Mouse (Mus musculus) cerebellum, adult 18-20 months (tissue): ENCODE measurements around the gene Arhgap17.
A peak's percentile ranks its signal among the peaks of the same experiment; 100 is the strongest.

Experiments used
- DNase-seq, 2 experiments: peaks; one replicate each; pipeline ENCODE4 v3.0.0; 2021

Arhgap17 gene

DNA sequence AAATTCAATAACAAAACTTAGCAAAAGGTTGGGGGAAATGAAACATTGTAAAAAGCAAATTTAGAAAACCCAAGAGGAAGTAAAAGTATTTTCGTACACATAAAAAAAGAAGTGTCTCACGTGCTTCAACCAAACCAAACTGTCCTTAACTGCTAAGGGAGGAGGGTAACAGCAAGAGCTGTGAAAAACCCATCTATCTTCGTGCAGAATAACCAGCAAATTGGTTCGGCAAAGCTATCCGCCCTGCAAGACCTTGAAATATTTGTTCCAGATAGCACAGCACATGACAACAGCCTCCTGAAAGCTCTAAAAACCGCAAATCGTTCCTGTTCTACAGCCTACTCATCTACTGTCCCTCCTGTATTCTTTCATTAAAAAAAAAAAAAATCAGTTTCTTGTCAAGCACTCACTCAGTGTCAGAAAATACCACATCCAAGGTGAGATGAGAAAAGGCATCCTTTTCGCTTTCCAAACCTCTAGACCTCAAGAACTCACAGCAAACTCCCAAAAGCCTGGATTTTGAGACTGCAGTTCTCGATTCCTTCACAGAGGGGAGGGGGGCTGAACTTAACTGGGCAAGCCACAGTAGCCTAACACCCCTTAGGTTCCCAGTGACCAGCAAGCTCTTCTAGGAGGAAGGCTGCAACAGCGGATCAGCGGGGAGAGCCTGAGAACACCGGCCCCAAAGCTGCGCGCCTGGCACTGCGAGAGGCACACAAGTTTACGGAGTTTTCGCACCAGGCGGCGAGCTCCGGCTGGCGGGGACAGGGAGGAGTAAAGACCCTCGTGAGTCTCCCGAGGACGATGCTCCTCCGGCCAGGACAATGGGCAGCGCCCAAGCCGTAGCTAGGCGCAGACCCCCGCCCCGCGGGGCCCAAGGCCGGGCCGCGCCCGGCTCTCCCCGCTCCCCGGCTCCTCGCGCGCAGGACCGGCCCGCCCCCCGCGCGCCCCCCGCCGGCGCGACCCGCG is 653 bp downstream of the Arhgap17 start:
- peak in 1 of 2 experiments; percentile 61 for DNase-seq

DNA sequence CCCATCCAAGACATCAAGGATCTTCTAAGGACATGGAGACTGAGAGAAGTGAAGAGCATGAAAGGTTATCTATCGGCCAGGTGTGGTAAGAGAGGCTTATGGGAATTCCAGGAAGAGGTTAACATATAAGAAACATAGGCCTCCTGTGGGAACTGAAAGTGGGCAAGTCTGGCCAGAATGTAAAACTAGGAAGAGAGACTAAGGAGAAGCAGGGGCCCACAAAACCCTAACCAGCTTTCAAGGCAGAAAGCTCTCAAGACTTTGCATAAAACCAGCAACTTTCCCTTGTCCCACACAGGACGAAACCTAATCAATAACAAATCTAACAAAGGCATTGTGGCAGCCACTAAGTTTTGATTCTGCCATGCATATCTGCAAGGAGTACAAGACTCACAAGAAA is 1.5 kb downstream of the Arhgap17 start:
- no peak for DNase-seq

DNA sequence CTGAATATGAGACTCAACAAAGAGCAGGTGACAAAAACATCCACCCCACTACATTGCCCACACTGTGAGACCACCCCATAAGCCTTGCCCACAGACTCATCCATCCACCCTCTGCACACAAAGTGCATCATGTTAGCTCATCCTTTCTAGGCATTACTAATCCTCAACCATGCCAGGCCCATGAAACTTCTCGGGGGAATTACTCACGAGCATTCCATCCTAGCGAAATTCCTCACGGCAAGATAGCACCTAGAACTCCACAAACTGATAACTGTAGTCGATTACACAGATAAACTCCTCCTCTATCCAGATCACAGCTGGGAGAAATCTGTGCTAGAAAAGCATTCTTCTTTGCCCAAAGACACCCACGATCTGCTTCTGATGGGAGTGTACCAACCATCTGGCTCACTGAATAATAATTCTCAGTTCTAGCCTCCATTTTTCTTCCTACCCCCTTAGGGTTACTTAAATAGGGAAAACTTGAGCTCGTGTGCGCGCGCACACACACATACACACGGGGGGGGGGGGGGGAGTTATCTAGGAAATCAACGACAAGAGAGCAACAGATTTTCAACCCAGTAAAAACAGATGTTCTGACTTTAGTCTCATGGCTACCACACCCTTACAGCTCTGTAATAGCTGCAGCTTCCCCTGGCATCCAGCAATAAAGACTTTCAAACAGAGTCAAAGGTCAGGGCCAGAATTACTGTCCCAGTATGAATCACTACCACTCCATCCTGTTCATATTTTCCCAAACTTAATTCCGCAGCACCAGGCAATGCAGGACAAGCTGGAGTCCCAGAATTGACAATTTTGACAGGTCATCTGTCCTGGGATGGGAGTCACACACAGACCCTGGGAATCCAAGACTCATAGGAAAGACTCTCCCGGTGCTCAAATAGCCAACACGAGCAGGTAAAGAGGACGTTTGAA is 2.2 kb downstream of the Arhgap17 start:
- DNase-seq: no peak

DNA sequence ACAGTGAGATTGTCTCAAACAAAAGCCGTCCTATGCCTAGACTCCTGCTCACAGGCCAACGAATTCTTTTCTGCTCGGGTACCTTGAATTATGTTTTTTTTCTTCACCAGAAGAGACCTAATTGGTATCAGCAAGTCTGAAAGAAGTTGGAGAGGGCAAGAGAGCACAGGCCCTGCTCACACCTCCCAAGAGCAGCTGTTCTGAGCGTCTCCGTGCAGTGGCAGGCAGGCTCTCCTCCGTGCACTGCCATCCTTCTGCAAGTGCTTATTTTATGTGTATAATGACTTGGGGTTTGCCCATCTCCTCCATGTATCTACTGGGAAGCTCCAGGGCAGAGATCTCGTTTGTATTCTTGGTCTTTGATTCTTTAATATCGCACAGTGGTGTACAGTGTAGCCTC is 2.9 kb downstream of the Arhgap17 start:
- no peak for DNase-seq

DNA sequence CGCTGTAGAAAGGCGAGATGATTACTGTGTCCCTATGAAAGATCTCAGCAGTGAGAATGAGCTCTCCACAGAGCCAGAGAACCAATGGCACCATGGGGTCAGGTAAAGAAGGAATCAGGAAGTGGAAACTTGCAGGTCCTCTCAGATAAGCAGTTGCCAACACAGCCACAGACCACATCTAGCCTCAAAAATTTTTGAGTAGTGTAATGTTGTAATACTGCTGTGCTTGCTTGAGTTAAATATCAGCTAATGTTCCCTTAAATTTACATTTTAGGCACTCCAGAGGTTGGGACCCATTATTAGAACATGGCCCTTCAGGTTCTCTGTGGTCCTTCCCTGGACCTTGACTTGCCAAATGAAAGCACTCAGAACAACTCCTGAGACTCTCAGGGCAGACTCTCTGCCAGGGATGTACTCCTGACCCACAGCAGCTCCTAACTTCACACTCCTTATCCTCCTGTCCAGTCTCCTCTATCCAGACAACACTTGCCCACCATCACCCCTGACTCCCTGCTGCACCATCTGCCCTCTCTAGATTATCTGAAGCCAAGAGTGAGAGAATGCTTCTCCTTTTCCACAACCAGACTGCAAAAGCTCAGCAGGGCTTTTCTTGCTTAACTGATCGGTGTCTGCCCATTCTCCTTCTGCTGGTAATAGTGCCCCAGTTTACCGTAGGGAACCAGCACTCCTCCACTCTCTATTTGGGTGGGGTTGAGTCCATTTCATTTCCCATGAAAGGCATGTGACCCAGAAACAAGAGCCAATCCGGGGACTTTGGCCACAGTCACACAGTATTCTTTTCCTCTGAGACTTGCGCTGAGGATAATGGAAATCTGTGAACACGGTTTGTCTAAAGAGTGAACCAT is 3.6 kb downstream of the Arhgap17 start:
- DNase-seq: peak; percentile 39 to 46

DNA sequence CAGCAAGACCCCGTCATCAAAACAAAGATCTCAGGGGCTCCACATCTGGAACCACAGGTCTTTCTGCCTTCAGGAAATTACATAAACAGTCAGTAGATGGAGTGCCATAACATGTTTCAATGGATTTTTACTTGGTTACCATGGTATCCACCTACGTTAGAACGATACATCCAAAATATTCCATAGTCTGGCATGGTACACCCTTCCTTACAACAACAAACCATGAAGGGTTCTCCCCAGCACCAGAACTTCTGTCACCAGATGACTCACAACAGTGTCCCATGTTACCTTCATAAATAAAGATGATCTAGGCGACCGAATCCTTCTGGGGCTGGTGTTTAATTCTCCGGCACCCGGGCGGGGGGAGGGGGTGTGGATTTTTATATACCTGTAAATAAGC is 5.7 kb downstream of the Arhgap17 start:
- no peak for DNase-seq

DNA sequence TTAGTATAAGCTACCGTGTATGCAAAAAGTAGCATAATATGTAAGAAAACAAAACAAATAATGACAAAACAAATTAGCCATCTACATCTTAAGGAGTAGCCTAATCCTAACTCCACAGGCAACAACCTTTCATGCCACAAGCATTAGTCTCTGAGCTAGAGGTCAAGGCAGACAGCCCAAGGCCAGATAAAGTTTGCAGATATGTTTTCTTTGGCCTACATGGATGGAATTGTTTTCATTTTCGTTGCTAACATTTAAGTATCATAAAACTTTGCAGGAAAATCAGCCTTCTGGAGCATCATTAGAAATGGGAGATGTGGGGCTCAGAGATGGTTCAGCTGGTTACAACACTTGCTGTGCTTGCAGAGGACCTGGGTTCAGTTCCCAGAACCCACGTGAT is 6.9 kb downstream of the Arhgap17 start:
- no peak for DNase-seq

DNA sequence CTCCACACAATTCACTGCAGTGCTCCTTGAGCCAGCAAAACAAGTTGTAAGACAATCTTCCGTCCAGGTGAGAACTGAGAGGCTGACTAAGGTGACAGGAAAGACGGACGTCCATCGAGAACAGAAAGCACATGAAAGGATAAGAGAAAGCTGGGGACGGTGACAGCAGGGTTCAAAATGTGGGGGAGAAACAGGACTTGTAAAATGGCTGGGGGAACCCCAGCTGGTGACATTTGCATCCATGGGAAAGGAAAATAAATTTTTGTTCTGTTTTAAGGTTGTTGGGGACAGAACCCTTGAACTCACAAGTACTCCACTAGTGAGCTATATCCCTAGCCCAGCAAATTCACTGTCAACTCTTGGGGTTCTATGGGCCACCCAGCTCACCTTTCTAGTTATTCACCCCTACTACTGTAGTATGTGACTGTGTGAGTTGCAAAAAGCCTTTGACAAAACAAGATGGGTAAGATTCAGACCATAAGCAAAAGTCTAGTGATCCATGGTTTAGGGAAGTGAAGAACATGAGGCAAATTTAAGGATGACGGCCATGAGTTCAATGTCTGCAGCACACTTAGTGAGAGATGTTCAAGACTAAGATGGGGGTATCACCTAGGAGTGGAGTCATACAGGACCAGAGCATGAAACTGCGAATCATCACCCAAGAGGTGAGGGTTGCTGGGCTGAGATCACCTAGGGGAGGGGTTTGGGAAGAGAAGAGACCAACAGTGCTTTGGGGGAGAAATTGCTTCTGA is 8.3 kb downstream of the Arhgap17 start:
- no peak for DNase-seq

DNA sequence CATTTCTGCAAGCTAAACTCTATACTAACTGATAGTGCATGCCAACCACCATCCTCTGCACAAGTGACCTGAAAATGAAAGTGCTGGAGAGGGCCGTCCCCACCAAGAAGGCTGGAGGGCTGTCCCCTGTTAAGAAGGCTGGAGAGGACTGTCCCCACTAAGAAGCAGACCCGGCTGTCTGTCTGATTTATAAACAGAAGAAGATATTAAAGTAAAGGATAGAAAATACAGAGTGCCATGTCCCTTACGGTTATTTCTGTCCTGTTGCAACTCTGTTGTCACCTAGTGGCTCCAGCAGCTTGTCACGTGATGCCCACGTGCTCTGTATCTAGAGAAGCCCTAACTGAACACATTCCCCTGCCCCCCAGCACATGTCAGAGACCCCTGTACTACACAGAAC is 9.5 kb downstream of the Arhgap17 start:
- DNase-seq: no peak

DNA sequence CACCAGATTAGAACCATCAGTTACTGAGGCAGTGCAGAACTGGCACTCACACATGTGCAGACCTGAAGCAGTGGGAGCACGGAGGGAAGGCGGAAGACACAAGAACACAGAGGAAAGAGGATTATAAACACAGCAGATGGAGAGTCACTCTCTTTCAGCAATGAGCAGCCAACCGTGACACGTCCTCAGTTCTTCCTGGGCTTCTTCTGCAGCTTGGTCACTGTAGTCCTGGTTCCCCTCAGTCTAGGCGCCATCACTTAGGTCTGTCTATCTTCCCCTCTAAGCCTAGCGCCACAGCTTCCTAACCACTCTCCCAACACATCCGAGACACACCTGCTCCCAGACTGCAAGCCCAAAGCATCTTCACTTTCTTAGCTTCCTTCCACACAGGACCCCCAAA is 10.6 kb downstream of the Arhgap17 start:
- peak; percentile 60 to 73 for DNase-seq

DNA sequence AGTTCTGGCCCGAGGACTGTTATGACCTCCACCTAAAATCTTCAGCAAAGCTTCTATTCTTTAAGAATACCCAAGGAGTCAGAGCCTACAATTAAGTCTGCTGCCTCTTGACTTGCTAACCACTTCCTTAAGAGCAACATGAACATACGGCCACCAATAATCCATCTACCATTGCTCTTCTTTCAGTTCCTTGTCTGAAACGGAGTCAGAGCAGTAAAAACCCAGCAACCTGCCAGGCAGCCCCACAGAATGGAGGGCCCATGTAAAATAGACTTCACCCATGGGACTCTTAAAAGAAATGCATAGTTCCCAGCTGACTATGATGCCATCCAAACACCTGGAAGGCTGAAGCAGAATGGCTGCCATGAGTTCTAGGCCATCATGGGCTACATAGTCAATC is 13.6 kb downstream of the Arhgap17 start:
- no peak for DNase-seq

DNA sequence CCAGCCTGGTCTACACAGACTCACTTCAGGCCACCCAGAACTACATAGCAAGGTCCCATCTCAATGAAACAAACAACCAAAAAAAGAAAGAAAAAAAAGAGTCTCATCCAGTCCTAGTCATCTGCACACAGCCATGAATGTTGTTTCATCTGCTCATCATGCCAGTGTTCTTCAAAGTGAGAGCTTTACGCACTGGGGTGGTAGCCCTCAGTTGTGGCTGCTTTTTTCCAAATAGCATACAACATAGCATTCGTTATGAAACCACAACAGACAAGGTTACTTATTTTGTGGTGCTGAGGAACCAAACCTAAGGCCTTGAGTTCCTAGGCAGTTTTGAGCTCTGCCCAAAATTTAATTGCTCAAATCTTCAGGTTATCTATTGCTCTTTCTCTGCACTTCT is 14.9 kb downstream of the Arhgap17 start:
- DNase-seq: no peak

DNA sequence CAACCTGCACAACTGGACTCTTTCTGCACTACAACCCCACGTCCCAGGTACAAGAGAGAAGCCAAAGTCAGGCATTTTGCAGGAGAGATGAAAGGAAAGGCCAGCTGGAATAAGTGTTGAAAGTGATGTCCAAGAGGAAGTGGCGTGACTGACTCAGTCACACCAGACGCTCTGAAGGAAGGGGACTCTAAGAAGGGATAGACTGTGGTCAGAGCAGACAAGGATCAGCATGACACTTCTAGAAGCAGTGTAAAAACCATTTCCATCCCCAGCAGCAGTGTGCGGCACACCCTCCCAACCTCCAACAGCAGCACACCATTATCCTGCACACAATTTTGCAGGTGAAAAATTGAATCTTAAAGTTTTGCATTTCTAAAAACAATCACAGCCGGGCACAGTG is 15.3 kb downstream of the Arhgap17 start:
- no peak for DNase-seq

DNA sequence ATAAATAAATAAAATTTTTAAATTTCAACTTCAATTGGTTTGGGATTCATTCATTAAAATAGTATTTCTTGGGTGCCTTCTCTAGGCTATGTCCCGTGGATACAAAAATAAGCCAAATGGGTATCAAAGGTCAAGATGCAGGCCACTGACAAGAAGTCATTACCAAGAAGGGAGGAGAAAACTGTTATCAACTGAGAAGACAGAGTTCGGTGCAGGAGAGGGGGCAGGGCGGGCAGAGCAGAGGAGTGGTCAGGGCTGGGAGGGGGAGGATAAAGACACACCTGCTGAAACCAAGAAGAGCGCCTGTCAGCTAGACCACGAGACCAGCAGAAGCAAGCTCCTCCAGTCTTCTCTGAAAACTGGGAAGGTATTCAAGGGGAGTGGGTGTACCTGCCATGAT is 15.8 kb downstream of the Arhgap17 start:
- no peak for DNase-seq

DNA sequence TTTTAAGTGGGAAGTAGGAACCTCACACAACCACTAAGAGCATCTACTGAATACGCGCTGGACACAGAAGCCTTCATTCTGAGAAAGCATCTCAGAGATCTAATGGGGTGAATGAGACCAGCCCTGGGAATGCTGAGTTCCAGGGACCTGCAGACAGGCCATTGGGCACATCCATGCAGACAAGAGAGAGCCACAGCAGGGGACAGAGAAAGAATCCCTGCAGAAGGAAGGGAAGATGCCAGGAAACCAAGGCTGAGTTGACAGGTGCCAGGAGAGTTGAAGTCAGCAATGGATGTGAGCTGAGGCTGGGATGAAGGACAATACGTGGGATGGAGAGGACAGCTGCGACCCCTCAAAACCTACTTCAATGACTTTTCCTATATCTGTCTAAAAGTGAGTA is 16.6 kb downstream of the Arhgap17 start:
- DNase-seq: peak in 1 of 2 experiments; percentile 40

DNA sequence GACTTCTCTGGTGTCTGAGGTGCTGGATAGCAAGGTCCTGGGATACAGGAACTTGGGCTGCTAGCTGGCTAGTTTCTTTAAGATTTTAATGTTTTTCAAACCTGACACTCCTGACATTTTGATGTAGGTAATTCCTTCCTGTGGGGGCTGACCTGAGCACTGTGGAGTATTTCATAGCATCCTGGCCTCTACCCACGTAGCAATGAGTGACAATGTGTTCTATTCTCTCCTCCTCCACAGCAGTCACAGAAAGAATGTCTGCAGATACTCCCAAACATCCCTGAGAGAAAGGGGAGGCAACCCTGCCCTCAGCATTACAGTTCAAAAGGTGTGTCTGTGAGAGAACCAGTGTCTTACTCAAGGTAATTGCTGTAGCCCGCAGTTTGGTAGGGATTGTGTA is 19.5 kb downstream of the Arhgap17 start:
- DNase-seq: no peak

DNA sequence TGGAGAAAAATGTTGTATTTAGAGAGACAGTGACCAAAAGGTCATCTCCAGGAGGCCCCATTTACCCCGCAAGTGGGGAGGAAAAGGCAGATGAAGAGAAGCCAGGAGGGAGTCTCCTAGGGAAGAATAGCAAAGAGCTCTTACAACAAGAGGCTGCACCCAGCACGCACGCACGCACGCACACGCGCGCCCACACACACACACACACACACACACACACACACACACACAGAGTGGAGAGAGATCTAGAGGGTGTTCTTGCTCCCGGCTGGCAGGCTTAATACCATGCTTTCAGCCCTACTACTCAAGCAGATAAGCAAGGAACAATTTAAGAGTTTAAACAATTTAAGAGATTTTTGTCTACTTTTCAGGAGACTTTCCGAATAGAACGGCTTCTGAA is 19.9 kb downstream of the Arhgap17 start:
- DNase-seq: no peak

DNA sequence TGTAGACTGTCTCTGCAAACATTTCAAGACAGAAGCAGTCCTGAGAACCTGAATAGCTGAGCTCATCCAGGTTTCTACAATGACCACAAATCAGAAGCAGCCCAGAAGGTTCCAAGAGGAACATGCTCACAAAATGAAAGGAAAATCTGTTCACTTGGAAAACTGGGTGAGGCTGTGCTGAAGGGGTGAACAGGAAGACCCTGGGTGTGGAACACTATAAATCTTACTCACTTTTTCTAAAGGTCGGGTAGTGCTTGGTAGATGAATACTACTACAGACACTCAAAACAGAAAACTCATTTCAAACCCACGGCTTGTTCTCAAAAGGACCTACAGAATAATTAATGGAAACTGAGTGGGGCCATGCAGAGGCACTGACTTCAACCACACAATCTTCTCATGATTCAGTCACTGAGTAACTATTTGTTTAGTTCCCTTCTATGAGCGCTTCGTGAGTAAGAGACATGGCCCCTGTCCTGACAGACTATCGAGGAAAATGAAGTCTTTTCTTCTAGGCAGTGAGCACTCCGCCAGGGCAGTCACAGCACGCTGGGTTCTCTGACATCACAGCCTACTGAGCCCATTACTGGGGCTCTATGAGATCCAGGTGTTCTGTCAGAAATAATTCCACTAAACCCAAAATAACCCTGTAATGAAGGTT is 23.0 kb downstream of the Arhgap17 start:
- no peak for DNase-seq

DNA sequence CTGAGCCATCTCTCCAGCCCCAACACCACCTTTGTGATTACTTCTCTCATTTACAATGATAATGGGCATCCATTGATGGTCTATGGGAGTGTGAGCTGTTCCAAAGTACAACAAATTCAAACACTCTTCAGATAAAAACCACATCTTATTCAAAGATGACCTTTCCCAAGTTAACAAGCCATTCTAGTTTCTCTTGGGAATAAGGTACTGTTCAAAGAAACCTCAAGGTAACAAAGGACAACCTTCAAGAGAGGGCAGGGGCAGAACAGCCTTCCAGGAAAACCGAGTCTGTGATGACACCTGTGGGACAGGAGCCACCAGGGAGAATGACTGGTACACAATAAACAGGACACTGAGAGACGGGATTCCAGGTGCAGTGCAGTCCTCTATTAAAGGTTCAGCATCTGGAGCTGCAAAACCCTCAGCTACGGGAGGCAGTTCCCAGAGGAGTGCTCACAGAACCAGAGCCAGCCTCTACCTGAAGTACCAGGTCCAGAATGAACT is 24.6 kb downstream of the Arhgap17 start:
- no peak for DNase-seq

DNA sequence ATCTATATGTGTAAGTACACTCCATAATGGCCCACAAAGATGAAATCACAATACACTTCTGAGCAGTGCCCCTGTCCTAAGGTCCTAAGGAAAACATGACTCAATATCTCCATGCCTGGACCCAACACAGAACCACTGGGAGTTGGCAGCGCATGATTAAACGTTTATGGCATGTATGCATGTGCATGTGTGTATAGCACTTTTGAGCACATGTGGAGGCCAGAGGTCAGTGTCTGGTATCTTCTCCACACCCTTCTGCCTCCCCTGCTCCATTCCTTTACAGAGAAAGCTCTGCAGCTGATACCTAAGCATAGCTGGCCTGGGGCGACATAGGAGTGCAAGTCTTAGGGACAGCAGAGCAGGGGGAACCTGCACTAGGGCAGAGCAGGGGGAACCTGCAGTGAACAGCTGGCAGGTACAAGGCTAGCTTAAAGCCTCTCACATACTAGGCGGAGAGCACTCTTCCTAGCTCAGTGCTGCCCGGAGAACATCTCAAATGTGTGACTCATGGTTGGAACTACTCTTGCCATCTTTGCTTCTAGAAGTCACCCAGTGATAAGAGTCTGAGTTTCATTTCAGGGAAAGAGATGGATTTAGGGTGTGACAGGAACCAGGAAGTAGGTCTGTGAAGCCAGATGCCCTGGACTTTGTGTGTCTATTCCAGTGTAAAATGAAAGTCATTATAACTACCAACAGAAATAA is 25.5 kb downstream of the Arhgap17 start:
- DNase-seq: no peak

DNA sequence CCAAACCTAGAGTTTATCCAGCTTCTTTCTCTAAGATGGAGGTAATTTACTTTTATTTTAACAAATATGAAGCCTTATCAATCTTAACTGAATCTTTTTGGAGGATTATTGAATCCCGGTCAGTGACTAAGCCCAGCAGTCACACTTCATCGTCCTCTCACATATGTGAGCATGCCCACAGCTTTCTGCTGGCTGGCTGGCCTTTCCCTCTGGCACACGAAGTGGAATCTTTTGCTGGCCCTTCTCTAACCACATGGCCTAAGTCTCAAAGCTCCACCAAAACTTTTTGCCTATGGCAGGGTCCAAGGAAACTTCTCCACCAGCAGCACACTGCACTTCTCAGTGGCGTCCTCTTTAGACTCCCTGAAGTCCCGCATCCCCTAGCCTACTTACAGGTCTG is 27.8 kb downstream of the Arhgap17 start:
- DNase-seq: no peak
